Mouse (Mus musculus): ENCODE measurements around the gene Syngap1. TPM values are rescaled to one million over a fixed set of nuclear protein-coding genes. Genes with fewer than 3 reads are reported as not detected.

The Syngap1 gene
- total RNA-seq, 2 experiments from 2014 or later = 3.0 to 3.5 TPM

GRCm38 (mm10) chr17:26953201-26953600 lies 12.1 kb downstream of the Syngap1 start:
- Histone ChIP-seq H3K4me3 (no peak overlapping the region), H3K27ac (peak overlapping the region; percentile 51)
- TF ChIP-seq CTCF (IDR thresholded peaks at IDR 0.05) = no peak
- intact Hi-C loops (cut with DNase I) = no loop called here
- peak; percentile 11 for DNase-seq

DNA sequence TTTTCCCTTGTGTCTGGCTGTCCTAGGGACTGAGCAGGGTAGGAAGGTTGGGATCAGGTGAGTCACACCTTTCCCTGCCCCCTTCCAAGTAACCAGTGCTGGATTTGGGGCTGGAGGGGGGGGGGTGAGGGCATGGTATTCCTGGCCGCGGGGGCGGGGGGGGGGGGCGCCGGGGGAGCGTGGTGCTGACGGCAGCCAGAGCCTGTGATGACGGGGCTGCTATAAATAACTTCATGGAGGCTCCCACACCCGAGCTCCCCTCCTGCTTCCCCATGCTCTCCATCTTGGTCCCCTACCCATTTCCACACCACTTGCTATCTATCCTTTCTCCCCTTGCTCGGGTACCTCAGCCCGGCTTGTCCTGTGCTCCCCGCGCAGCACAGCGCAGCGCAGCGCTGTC lies 12.7 kb downstream of the Syngap1 start:
- peak; percentile 50 for DNase-seq
- intact Hi-C loops (cut with DNase I) = no loop called here
- Histone ChIP-seq H3K27ac (peak overlapping the region; percentile 70), H3K4me3 (peak overlapping the region; percentile 23)
- TF ChIP-seq CTCF (IDR thresholded peaks at IDR 0.05) = no peak

DNA sequence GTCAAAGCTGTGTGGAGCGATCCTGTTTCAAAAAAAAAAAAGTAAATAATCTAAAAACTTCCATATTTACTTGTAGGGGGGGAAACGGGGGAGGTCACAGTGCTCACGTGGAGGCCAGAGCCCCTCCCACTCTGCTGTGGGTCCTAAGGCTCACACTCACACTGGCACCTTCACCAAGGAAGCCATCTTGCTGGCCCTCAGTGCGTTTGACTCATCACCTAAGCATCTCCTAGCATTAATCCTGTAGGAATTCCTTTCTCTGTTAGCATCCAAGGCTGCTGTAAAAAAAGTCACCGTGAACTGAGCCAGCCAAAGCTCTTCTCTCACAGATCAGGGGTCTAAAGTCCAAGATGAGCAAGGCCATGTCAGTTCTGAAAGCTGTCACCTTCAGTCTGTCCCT lies 15.3 kb downstream of the Syngap1 start:
- no peak for TF ChIP-seq CTCF (IDR thresholded peaks at IDR 0.05)
- Histone ChIP-seq H3K4me3 (no peak overlapping the region), H3K27ac (no peak overlapping the region)
- intact Hi-C loops (cut with DNase I) = no loop called here
- no peak for DNase-seq

DNA sequence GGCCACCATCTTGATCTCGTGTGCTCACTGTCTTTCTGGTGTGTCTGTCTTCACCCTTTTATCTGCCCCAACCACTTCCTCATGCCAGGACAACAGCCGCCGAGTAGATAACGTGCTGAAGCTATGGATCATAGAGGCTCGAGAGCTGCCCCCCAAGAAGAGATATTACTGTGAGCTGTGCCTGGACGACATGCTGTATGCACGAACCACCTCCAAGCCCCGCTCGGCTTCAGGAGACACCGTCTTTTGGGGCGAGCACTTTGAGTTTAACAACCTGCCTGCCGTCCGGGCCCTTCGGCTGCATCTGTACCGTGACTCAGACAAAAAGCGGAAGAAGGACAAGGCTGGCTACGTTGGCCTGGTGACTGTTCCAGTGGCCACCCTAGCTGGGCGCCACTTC lies 15.8 kb downstream of the Syngap1 start:
- H3K27ac ChIP-seq = no peak overlapping the region
- no peak for TF ChIP-seq CTCF (IDR thresholded peaks at IDR 0.05)
- no peak for DNase-seq

GRCm38 (mm10) chr17:26957872-26958271 lies 16.8 kb downstream of the Syngap1 start:
- no peak overlapping the region for H3K27ac ChIP-seq
- no peak overlapping the region for H3K4me3 ChIP-seq
- intact Hi-C loops (cut with DNase I) = no loop called here
- DNase-seq = no peak
- no peak for TF ChIP-seq CTCF (IDR thresholded peaks at IDR 0.05)

More for the DNA sequence above, 15.8 kb downstream of the Syngap1 start:
- intact Hi-C loops (cut with DNase I) = no loop called here
- no peak overlapping the region for H3K4me3 ChIP-seq

- intact Hi-C loops (cut with DNase I) = no loop called here
- no peak for TF ChIP-seq CTCF (IDR thresholded peaks at IDR 0.05)
- no peak for DNase-seq
- no peak overlapping the region for H3K27ac ChIP-seq
- H3K4me3 ChIP-seq = no peak overlapping the region
These were observed 17.8 kb downstream of the Syngap1 start for GRCm38 (mm10) chr17:26958880-26959279.

DNA sequence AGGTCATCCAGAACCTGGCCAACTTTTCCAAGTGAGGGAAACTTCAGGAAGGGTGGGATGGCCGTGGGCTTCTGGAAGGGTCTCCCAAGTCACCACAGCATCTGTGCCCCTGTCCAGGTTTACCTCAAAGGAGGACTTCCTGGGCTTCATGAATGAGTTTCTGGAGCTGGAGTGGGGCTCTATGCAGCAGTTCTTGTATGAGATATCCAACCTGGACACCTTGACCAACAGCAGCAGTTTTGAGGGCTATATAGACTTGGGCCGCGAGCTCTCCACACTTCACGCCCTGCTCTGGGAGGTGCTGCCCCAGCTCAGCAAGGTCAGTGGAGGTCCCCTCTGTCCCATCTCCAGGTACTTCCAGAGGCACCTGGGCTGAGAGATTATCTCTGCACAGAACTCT lies 18.8 kb downstream of the Syngap1 start:
- no peak for DNase-seq
- intact Hi-C loops (cut with DNase I) = no loop called here
- TF ChIP-seq CTCF (IDR thresholded peaks at IDR 0.05) = no peak
- H3K27ac ChIP-seq = no peak overlapping the region
- H3K4me3 ChIP-seq = no peak overlapping the region

GRCm38 (mm10) chr17:26961572-26962240 lies 20.7 kb downstream of the Syngap1 start:
- no peak overlapping the region for H3K27ac ChIP-seq
- intact Hi-C loops (cut with DNase I) = no loop called here
- H3K4me3 ChIP-seq = no peak overlapping the region
- DNase-seq = no peak
- TF ChIP-seq CTCF (IDR thresholded peaks at IDR 0.05) = no peak

DNA sequence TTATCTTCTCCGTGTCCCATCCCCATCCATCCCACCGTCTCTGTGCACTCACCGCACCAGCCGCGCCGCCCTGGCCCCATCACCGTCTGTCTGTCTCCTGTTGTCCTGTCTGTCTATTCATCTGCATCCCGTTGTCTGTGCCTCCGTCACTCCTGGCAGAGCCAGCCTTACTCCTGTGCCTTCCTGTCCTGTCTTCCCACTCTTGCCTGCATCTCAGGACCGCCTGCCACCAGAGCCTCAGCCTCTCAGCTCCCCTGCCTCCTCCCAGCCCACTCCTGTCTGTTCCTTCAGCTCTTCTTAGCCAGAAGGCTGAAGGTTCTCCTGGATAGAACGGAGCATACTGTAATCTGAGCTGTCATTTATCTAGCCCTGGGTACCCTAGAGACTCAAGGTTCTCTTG lies 25.9 kb downstream of the Syngap1 start:
- intact Hi-C loops (cut with DNase I) = no loop called here
- peak; percentile 5 for DNase-seq
- H3K27ac ChIP-seq = no peak overlapping the region
- no peak for TF ChIP-seq CTCF (IDR thresholded peaks at IDR 0.05)
- no peak overlapping the region for H3K4me3 ChIP-seq

- no peak overlapping the region for H3K27ac ChIP-seq
- no peak overlapping the region for H3K4me3 ChIP-seq
- intact Hi-C loops (cut with DNase I) = no loop called here
- DNase-seq = no peak
- TF ChIP-seq CTCF (IDR thresholded peaks at IDR 0.05) = no peak
These were observed 26.4 kb downstream of the Syngap1 start for GRCm38 (mm10) chr17:26967477-26967876.

- intact Hi-C loops (cut with DNase I) = no loop called here
- no peak overlapping the region for H3K4me3 ChIP-seq
These were observed 27.2 kb downstream of the Syngap1 start for GRCm38 (mm10) chr17:26968200-26968611.

DNA sequence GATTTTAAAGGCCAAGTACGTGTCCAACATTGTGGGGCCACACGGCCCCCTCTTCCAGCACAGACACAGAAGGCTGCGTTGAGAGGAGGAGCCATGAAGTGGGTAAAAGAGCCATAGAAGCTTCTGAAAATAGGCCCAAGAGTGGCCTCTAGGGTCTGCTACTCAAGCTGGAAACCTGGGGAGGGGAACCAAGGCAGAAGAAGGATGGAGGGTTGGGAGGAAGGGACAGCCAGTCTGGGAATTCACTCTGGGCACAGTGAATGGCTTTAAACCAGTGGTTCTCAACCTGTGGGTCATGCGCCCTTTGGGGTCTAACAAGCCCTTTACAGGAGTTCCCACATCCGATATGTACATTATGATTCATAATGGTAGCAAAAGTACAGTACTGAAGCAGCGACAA lies 28.2 kb downstream of the Syngap1 start:
- H3K27ac ChIP-seq = no peak overlapping the region
- TF ChIP-seq CTCF (IDR thresholded peaks at IDR 0.05) = no peak
- intact Hi-C loops (cut with DNase I) = no loop called here
- no peak for DNase-seq
- no peak overlapping the region for H3K4me3 ChIP-seq

More at GRCm38 (mm10) chr17:26968200-26968611, 27.2 kb downstream of the Syngap1 start:
- no peak for DNase-seq
- no peak overlapping the region for H3K27ac ChIP-seq
- TF ChIP-seq CTCF (IDR thresholded peaks at IDR 0.05) = no peak

DNA sequence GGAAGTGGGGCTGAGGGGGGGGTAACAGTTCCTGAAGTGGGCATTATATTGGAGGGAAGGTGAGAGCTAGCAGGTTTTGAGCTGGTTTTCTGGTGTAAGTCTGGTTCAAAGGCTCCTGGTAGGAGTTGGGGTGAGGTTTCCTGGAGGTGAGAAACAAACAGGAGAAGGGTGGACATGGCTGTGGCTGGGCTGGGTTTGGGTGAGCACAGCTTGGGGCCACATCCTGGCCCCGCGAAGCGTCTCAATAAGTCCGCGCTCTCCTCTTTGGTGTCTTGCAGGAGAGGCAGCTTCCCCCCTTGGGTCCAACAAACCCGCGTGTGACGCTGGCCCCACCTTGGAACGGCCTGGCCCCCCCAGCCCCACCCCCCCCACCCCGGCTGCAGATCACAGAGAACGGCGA lies 29.2 kb downstream of the Syngap1 start:
- no peak overlapping the region for H3K27ac ChIP-seq
- no peak overlapping the region for H3K4me3 ChIP-seq
- DNase-seq = no peak
- no peak for TF ChIP-seq CTCF (IDR thresholded peaks at IDR 0.05)
- intact Hi-C loops (cut with DNase I) = no loop called here

DNA sequence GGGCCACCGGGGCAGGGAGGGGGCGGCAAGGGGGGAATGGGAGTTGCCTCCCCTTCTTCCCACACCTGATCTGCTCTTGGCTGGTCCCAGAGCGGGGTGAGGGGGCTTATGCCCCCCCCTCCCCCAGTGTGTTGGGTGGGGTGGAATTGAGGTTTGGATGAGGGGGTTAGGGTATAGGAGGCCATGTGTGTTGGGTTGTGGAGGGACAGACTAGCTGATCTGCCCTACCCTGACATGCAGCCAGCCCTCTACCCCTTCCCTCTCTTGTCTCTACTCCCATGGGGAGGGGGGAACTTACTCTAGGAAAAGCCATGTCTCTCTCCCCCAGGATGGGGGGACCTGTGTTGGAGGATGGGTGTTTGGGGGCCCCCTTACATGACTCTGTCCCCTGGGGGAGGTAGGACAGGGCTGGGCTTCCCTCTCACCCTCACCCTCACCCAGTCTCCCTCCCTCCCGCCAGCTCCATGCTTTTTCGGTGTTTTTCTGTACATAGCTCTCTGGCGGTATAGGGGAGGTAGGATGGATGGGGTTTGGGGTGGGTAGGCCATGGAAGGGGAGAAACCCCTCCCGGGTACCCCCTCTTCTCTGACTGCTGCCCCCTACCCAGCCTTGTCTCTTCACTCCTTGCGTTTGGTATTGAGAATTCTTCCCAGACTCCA lies 30.3 kb downstream of the Syngap1 start:
- Histone ChIP-seq H3K27ac (no peak overlapping the region), H3K4me3 (no peak overlapping the region)
- intact Hi-C loops (cut with DNase I) = no loop called here

More for the DNA sequence above, 30.3 kb downstream of the Syngap1 start:
- no peak for TF ChIP-seq CTCF (IDR thresholded peaks at IDR 0.05)
- DNase-seq = no peak
